Mouse (Mus musculus) heart, postnatal 0 days (tissue): ENCODE measurements around the gene Metrn. TPM values are rescaled to one million over a fixed set of nuclear protein-coding genes. Genes with fewer than 3 reads are reported as not detected.
A peak's percentile ranks its signal among the peaks of the same experiment; 100 is the strongest.

Experiments
- ATAC-seq: fragments of 200-750 bp; cut with Nextera tagmentation; 2 replicates; pipeline ENCODE4 v1.8.0; 2017; ENCODE audit warnings: low read depth, moderate number of reproducible peaks, moderate library complexity; ENCODE audit not compliant: insufficient read depth
- DNase-seq: peaks from one replicate; pipeline ENCODE4 v3.0.0-alpha.2; 2016; ENCODE audit warnings: low spot score
- H3K27ac ChIP-seq: fragments of 300-500 bp; sonication (generic); 2 replicates; pipeline ENCODE4 v1.5.1; 2014; ENCODE audit warnings: low read depth, mild to moderate bottlenecking
- H3K27me3 ChIP-seq: fragments of 300-500 bp; sonication (generic); 2 replicates; pipeline ENCODE4 v1.6.1; 2014; ENCODE audit warnings: low read length, mixed read lengths; ENCODE audit not compliant: control insufficient read depth, insufficient read depth
- H3K36me3 ChIP-seq: fragments of 300-500 bp; sonication (generic); replicated peaks from 2 replicates; pipeline ENCODE4 v1.6.1; 2014; ENCODE audit warnings: low read length, mixed read lengths; ENCODE audit not compliant: control insufficient read depth, insufficient read depth
- H3K4me1 ChIP-seq: fragments of 300-500 bp; sonication (generic); 2 replicates; pipeline ENCODE4 v1.6.1; 2014; ENCODE audit warnings: antibody characterized with exemption; ENCODE audit not compliant: control insufficient read depth, insufficient read depth
- H3K4me2 ChIP-seq: fragments of 300-500 bp; sonication (generic); 2 replicates; pipeline ENCODE4 v1.6.1; 2014; ENCODE audit warnings: low read depth, mild to moderate bottlenecking, low read length, moderate library complexity
- H3K4me3 ChIP-seq: fragments of 300-500 bp; sonication (generic); 2 replicates; pipeline ENCODE4 v1.5.1; 2014; ENCODE audit warnings: low read depth, low read length
- H3K9ac ChIP-seq: fragments of 300-500 bp; sonication (generic); replicated peaks from 2 replicates; pipeline ENCODE4 v1.6.1; 2014; ENCODE audit warnings: low read depth, low read length, mixed read lengths
- H3K9me3 ChIP-seq: fragments of 300-500 bp; sonication (generic); replicated peaks from 2 replicates; pipeline ENCODE4 v1.6.1; 2016; ENCODE audit warnings: low read length; ENCODE audit not compliant: control insufficient read depth
- CTCF ChIP-seq: IDR thresholded peaks from 2 replicates; pipeline ENCODE4 v1.5.1; 2016; ENCODE audit warnings: antibody characterized with exemption, control low read depth, low read depth
- EP300 ChIP-seq: IDR thresholded peaks from 2 replicates; pipeline ENCODE4 v1.6.1; 2016; ENCODE audit warnings: antibody characterized with exemption, low read depth
- WGBS: fragments of 180-500 bp; shearing (Covaris S2); extraction: QIAGEN DNeasy Blood & Tissue Kit; methylation state at CpG from one replicate; pipeline ENCODE4 v1.1.7; 2014; 5-methylcytosine and 5-hydroxymethylcytosine counted together
- polyA plus RNA-seq: library from polyadenylated mRNA; unstranded; fragments of >200 nt; fragmentation: Nextera tagmentation; extraction: Ambion mirVana; gene quantifications from 2 replicates; pipeline ENCODE4 v1.2.1, GENCODE M21; 2015
- total RNA-seq: library from RNA; depleted of rRNA; stranded (reverse); fragments of >200 nt; gene quantifications from 2 replicates; pipeline ENCODE4 v1.2.3, GENCODE M21; 2014; ENCODE audit warnings: low replicate concordance

Gene Metrn
- total and polyA plus RNA-seq, 2 experiments from 2014 or later, result 18.2 to 75.3 TPM

GRCm38 (mm10) chr17:25773549-25774120, 23.3 kb downstream of the Metrn start, which contains the start of gene Narfl:
Gene Narfl (plus strand): TSS chr17:25773776.
- peak within 1 kb of the TSS; percentile 82 for H3K4me3 ChIP-seq
- peak; percentile 54; the same call in 1 of the 2 replicates for TF ChIP-seq EP300
- peak; percentile 98 for TF ChIP-seq CTCF
- peak within 1 kb of the TSS; percentile 63; the same call in 1 of the 2 replicates for H3K27ac ChIP-seq
- no peaks in the 10 kb centered on the region for H3K27me3 ChIP-seq
- DNase-seq (peak; percentile 94), ATAC-seq (peak; percentile 92)
- peak within 1 kb of the TSS; percentile 85 for H3K4me2 ChIP-seq
- H3K9me3 ChIP-seq, result no peaks in the 10 kb centered on the region
- H3K36me3 ChIP-seq, result peaks cover 20% of the 10 kb centered on the region
- WGBS, result under 1% methylated on average over 37 of the region's 37 CpGs
- H3K9ac ChIP-seq, result peak within 1 kb of the TSS; percentile 86
- H3K4me1 ChIP-seq, result peaks cover 6% of the 10 kb centered on the region

- no peaks in the 10 kb centered on the region for H3K36me3 ChIP-seq
- no peaks in the 10 kb centered on the region for H3K27me3 ChIP-seq
- TF ChIP-seq CTCF (no peak), EP300 (no peak)
- no peak overlapping the region for H3K4me3 ChIP-seq
- peaks cover 3% of the 10 kb centered on the region for H3K4me1 ChIP-seq
- WGBS, result 49% methylated on average over 9 of the region's 9 CpGs
- ATAC-seq (no peak), DNase-seq (no peak)
- H3K4me2 ChIP-seq, result no peak overlapping the region
- no peak overlapping the region for H3K27ac ChIP-seq
- H3K9ac ChIP-seq, result no peak overlapping the region
- no peaks in the 10 kb centered on the region for H3K9me3 ChIP-seq
These were observed 27.6 kb downstream of the Metrn start for GRCm38 (mm10) chr17:25769331-25769730.

- DNase-seq (no peak), ATAC-seq (no peak)
- no peak overlapping the region for H3K4me2 ChIP-seq
- no peaks in the 10 kb centered on the region for H3K36me3 ChIP-seq
- no peaks in the 10 kb centered on the region for H3K27me3 ChIP-seq
- no peaks in the 10 kb centered on the region for H3K9me3 ChIP-seq
- H3K4me3 ChIP-seq, result no peak overlapping the region
- 60% methylated on average over 5 of the region's 5 CpGs for WGBS
- no peak for TF ChIP-seq CTCF
- TF ChIP-seq EP300, result no peak
- no peak overlapping the region for H3K9ac ChIP-seq
- no peaks in the 10 kb centered on the region for H3K4me1 ChIP-seq
- no peak overlapping the region for H3K27ac ChIP-seq
These were observed 31.1 kb downstream of the Metrn start for GRCm38 (mm10) chr17:25765886-25766285.

GRCm38 (mm10) chr17:25762591-25762990, 34.3 kb downstream of the Metrn start:
- Histone ChIP-seq H3K36me3 (no peaks in the 10 kb centered on the region), H3K4me3 (no peak overlapping the region), H3K27ac (no peak overlapping the region; the same call in 1 of the 2 replicates), H3K9me3 (no peaks in the 10 kb centered on the region), H3K4me1 (no peaks in the 10 kb centered on the region), H3K4me2 (no peak overlapping the region), H3K9ac (no peak overlapping the region), H3K27me3 (no peaks in the 10 kb centered on the region)
- TF ChIP-seq CTCF (no peak), EP300 (no peak)
- no peak for ATAC-seq
- WGBS, result 31% methylated on average over 3 of the region's 3 CpGs
- no peak for DNase-seq

GRCm38 (mm10) chr17:25761561-25761970, 35.4 kb downstream of the Metrn start:
- Histone ChIP-seq H3K4me1 (no peaks in the 10 kb centered on the region), H3K27me3 (no peaks in the 10 kb centered on the region), H3K27ac (no peak overlapping the region; the same call in 1 of the 2 replicates), H3K9ac (no peak overlapping the region), H3K4me3 (no peak overlapping the region), H3K9me3 (no peaks in the 10 kb centered on the region), H3K36me3 (no peaks in the 10 kb centered on the region), H3K4me2 (no peak overlapping the region)
- WGBS, result 20% methylated on average over 4 of the region's 4 CpGs
- ATAC-seq (peak; percentile 24; the same call in 1 of the 2 replicates), DNase-seq (no peak)
- no peak for TF ChIP-seq CTCF
- TF ChIP-seq EP300, result no peak

GRCm38 (mm10) chr17:25760148-25760547, 36.8 kb downstream of the Metrn start:
- TF ChIP-seq EP300 (no peak), CTCF (no peak)
- H3K27ac ChIP-seq, result no peak overlapping the region
- no peak overlapping the region for H3K9ac ChIP-seq
- H3K4me1 ChIP-seq, result no peaks in the 10 kb centered on the region
- DNase-seq, result no peak
- no peak overlapping the region for H3K4me2 ChIP-seq
- no peak for ATAC-seq
- H3K9me3 ChIP-seq, result no peaks in the 10 kb centered on the region
- WGBS, result 65% methylated on average over 8 of the region's 8 CpGs
- H3K27me3 ChIP-seq, result no peaks in the 10 kb centered on the region
- no peaks in the 10 kb centered on the region for H3K36me3 ChIP-seq
- no peak overlapping the region for H3K4me3 ChIP-seq
